Mouse (Mus musculus) large intestine, adult 2 months (tissue): Measurements from ENCODE around the gene Gpr61. TPM values are rescaled to one million over a fixed set of nuclear protein-coding genes. Genes with fewer than 3 reads are reported as not detected.
A peak's percentile ranks its signal among the peaks of the same experiment; 100 is the strongest.

ENCODE experiments used
- DNase-seq: peaks from one replicate; pipeline ENCODE4 v3.0.0-alpha.2; 2012; ENCODE audit warnings: low read depth, low spot score
- WGBS: fragments of 180-500 bp; shearing (Covaris S2); methylation state at CpG from one replicate; pipeline ENCODE4 v1.1.7; 2018; 5-methylcytosine and 5-hydroxymethylcytosine counted together
- polyA plus RNA-seq: library from polyadenylated mRNA; depleted of rRNA; stranded (reverse); fragments of >200 nt; gene quantifications from 2 replicates; pipeline ENCODE4 v1.2.3, GENCODE M21; 2012

Gpr61 gene
- polyA plus RNA-seq, 1 experiment, result 0.04 TPM

- no peak for DNase-seq
- 65% methylated on average over 1 of the region's 1 CpGs for WGBS
These were observed 22.2 kb downstream of the Gpr61 start for GRCm38 (mm10) chr3:108132484-108132883.

- 24% methylated on average over 1 of the region's 1 CpGs for WGBS
- DNase-seq, result no peak
These were observed 22.9 kb downstream of the Gpr61 start for GRCm38 (mm10) chr3:108131821-108132220.

GRCm38 (mm10) chr3:108131216-108131615 lies 23.5 kb downstream of the Gpr61 start:
- WGBS, result 41% methylated on average over 5 of the region's 5 CpGs
- DNase-seq, result no peak

GRCm38 (mm10) chr3:108129804-108130203 lies 24.9 kb downstream of the Gpr61 start:
- 58% methylated on average over 4 of the region's 4 CpGs for WGBS
- DNase-seq, result no peak

- DNase-seq, result no peak
- 73% methylated on average over 4 of the region's 4 CpGs for WGBS
These were observed 25.3 kb downstream of the Gpr61 start for GRCm38 (mm10) chr3:108129367-108129766.

GRCm38 (mm10) chr3:108128520-108128919 lies 26.2 kb downstream of the Gpr61 start:
- no peak for DNase-seq
- WGBS, result 77% methylated on average over 5 of the region's 5 CpGs

DNA sequence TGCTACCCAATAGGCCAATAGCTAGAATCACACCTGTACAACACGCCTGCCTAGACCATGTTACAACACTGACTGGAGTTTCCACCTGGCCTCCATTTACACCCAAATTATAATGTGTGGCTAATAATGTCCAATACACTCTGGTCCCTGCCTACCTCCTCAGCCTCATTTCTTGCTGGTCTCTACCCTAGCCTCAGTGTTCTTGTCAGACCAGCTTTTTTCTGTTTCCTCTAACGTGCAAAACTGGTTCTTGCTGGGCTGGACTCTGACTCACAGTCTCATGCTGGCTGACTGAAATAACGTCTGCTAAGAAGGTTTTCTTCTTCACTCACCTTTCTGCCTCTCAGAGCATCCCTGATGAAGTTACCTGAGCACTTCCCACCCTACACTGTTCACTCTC lies 28.4 kb downstream of the Gpr61 start:
- 52% methylated on average over 3 of the region's 3 CpGs for WGBS

GRCm38 (mm10) chr3:108124131-108124530 lies 30.6 kb downstream of the Gpr61 start:
- no peak for DNase-seq
- 15% methylated on average over 1 of the region's 1 CpGs for WGBS

More for the DNA sequence above, 28.4 kb downstream of the Gpr61 start:
- no peak for DNase-seq

- WGBS, result 42% methylated on average over 5 of the region's 5 CpGs
- no peak for DNase-seq
These were observed 31.4 kb downstream of the Gpr61 start for GRCm38 (mm10) chr3:108123242-108123641.

DNA sequence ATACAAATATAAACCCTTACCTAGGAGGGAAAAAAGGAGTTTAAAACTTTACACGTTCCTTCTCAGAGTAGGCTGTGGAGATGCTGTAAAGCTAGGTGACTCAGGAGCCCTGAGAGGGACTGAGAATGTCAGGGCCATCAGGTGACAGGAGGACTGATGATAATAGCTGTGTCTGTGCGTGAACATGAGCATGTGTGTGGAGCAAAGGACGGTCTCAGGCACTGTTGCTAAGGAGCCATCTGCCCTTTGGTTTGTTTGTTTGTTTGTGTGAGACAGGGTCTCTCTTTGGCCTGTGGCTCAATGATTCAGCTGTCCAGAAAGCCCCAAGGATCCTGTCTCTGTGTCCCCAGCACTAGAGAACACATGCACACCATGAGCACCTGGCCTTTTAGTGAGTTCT lies 33.6 kb downstream of the Gpr61 start:
- no peak for DNase-seq
- WGBS, result 79% methylated on average over 3 of the region's 3 CpGs

DNA sequence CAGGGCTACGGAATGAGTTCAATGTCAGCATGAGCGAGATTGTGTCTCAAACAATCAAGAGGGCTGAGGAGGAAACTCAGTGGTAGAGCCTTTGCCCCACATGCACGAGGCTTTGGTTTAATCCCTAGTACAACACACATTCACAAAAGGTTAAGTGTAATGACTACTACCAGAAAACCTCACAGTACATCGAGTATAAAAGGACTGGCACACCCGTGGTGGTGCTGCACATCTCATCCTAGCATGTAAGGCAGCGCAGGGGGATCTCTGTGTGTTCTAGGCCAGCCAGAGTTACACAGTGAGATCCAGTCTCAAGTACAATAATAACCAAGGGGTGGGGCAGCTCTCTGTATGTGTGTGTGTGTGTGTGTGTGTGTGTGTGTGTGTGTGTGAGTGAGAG lies 37.2 kb downstream of the Gpr61 start:
- WGBS, result 83% methylated on average over 6 of the region's 6 CpGs
- no peak for DNase-seq

DNA sequence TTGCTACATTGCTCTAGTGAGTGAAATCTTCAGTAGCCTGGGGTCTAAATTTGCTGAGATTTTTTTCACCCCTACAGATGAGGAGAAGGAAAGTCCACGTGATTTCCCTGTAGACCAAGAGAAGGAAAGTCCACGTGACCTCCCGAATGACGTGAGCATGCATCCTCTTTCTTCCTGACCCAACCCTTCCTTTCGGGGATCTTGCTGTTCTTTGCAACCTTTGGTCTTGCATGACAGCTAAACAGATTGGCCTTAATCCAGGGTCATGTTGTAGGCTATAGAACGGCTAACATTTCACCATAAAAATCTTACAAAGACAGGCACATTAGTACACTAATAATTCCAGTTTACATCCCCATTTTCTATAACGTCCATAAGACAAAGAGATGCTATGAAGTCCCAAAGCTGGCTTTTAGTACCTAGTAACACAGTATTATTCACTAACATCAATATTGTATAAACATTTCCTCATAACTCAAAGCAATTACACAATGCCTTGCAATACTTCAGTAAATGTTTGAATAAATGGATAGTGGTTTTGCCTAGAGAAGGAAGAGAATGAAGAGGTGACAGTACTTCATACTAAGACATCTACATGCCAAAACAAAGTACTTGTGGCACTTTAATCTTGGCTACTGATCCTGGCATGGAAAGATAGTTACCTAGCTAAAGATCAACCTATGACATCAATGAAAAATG lies 40.9 kb downstream of the Gpr61 start:
- peak; percentile 71 for DNase-seq
- 28% methylated on average over 7 of the region's 7 CpGs for WGBS

GRCm38 (mm10) chr3:108112666-108113065 lies 42.0 kb downstream of the Gpr61 start:
- WGBS, result 38% methylated on average over 4 of the region's 4 CpGs
- no peak for DNase-seq

- DNase-seq, result peak; percentile 59
- 31% methylated on average over 7 of the region's 7 CpGs for WGBS
These were observed 42.4 kb downstream of the Gpr61 start for GRCm38 (mm10) chr3:108112246-108112645.

- DNase-seq, result no peak
- WGBS, result 64% methylated on average over 5 of the region's 5 CpGs
These were observed 43.4 kb downstream of the Gpr61 start for GRCm38 (mm10) chr3:108111320-108111719.

DNA sequence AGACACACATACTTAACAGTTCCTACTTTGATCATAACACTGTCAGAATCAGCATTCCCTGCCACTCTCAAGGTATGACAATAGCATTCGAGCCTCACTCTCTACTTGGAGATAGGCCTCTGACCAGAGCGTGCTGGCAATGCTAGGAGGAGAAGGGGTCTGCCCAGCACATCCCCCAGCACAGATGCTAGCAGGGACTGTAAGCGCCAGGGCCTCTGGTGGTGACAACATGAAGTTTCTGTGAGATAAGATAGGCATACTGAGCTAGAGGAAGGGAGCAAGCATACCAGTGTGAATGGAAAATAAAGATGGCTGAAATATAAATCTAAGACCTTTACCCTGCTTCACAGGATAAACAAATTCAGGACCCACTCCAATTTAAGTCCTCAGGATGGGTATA lies 49.4 kb downstream of the Gpr61 start:
- DNase-seq, result no peak
- WGBS, result 89% methylated on average over 3 of the region's 3 CpGs

DNA sequence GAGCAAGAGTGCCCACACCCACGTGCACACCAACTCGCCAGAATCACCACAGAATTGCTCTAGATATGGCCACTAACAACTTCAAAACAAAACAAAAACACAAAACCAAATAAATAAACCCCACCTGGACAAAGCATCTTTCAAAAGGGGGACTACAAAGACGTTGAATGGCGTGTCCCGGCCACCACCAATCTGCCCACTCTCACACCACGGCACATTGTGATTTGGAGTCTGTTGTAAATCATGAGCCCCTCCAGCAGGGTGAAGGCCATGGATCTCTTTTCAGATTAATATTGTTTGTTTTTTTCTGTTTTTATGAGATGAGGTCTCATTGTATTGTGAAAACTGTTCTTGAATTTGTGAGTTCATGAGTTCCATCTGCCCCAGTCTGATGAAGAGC lies 52.6 kb downstream of the Gpr61 start:
- DNase-seq, result no peak
- WGBS, result 79% methylated on average over 6 of the region's 6 CpGs

- no peak for DNase-seq
- WGBS, result 42% methylated on average over 3 of the region's 3 CpGs
These were observed 53.1 kb downstream of the Gpr61 start for GRCm38 (mm10) chr3:108101594-108101993.
